Mouse (Mus musculus) heart, postnatal 0 days (tissue): ENCODE results near the gene Acox2. TPM values are rescaled to one million over a fixed set of nuclear protein-coding genes. Genes with fewer than 3 reads are reported as not detected.

ENCODE experiments used
- ATAC-seq: fragments of 200-750 bp; cut with Nextera tagmentation; 2 replicates; pipeline ENCODE4 v1.8.0; 2017; ENCODE audit warnings: low read depth, moderate number of reproducible peaks, moderate library complexity; ENCODE audit not compliant: insufficient read depth
- DNase-seq: peaks from one replicate; pipeline ENCODE4 v3.0.0-alpha.2; 2016; ENCODE audit warnings: low spot score
- H3K27ac ChIP-seq: fragments of 300-500 bp; sonication (generic); 2 replicates; pipeline ENCODE4 v1.5.1; 2014; ENCODE audit warnings: low read depth, mild to moderate bottlenecking
- H3K27me3 ChIP-seq: fragments of 300-500 bp; sonication (generic); 2 replicates; pipeline ENCODE4 v1.6.1; 2014; ENCODE audit warnings: low read length, mixed read lengths; ENCODE audit not compliant: control insufficient read depth, insufficient read depth
- H3K36me3 ChIP-seq: fragments of 300-500 bp; sonication (generic); replicated peaks from 2 replicates; pipeline ENCODE4 v1.6.1; 2014; ENCODE audit warnings: low read length, mixed read lengths; ENCODE audit not compliant: control insufficient read depth, insufficient read depth
- H3K4me1 ChIP-seq: fragments of 300-500 bp; sonication (generic); 2 replicates; pipeline ENCODE4 v1.6.1; 2014; ENCODE audit warnings: antibody characterized with exemption; ENCODE audit not compliant: control insufficient read depth, insufficient read depth
- H3K4me2 ChIP-seq: fragments of 300-500 bp; sonication (generic); 2 replicates; pipeline ENCODE4 v1.6.1; 2014; ENCODE audit warnings: low read depth, mild to moderate bottlenecking, low read length, moderate library complexity
- H3K4me3 ChIP-seq: fragments of 300-500 bp; sonication (generic); 2 replicates; pipeline ENCODE4 v1.5.1; 2014; ENCODE audit warnings: low read depth, low read length
- H3K9ac ChIP-seq: fragments of 300-500 bp; sonication (generic); replicated peaks from 2 replicates; pipeline ENCODE4 v1.6.1; 2014; ENCODE audit warnings: low read depth, low read length, mixed read lengths
- H3K9me3 ChIP-seq: fragments of 300-500 bp; sonication (generic); replicated peaks from 2 replicates; pipeline ENCODE4 v1.6.1; 2016; ENCODE audit warnings: low read length; ENCODE audit not compliant: control insufficient read depth
- CTCF ChIP-seq: IDR thresholded peaks from 2 replicates; pipeline ENCODE4 v1.5.1; 2016; ENCODE audit warnings: antibody characterized with exemption, control low read depth, low read depth
- EP300 ChIP-seq: IDR thresholded peaks from 2 replicates; pipeline ENCODE4 v1.6.1; 2016; ENCODE audit warnings: antibody characterized with exemption, low read depth
- whole genome bisulfite sequencing: fragments of 180-500 bp; shearing (Covaris S2); extraction: QIAGEN DNeasy Blood & Tissue Kit; methylation state at CpG from one replicate; pipeline ENCODE4 v1.1.7; 2014; 5-methylcytosine and 5-hydroxymethylcytosine counted together
- polyA plus RNA-seq: library from polyadenylated mRNA; unstranded; fragments of >200 nt; fragmentation: Nextera tagmentation; extraction: Ambion mirVana; gene quantifications from 2 replicates; pipeline ENCODE4 v1.2.1, GENCODE M21; 2015
- total RNA-seq: library from RNA; depleted of rRNA; stranded (reverse); fragments of >200 nt; gene quantifications from 2 replicates; pipeline ENCODE4 v1.2.3, GENCODE M21; 2014; ENCODE audit warnings: low replicate concordance

Gene Acox2
- total and polyA plus RNA-seq, 2 experiments from 2014 or later, result not detected

DNA sequence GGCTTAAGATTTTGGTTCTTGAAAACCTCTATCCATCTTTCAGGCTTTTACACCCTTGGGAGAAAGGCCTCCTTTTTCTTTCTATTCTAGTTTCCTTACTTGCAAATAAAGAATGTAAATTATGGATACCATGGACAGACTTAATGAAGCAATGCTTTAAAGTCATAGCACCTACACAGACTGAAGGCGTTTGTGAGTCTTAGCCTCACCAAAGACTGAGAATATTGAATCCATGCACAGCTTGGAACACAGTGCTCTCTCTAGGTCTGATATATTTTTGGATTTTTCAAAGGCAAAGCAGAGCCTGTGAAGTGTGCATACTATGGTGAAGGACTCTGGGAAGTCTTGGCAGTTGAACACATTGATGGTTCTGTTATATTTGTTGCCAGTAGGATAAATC lies 9.9 kb downstream of the Acox2 start:
- no peaks in the 10 kb centered on the region for H3K4me1 ChIP-seq
- no peak for ATAC-seq
- H3K27ac ChIP-seq, result no peak overlapping the region
- no peaks in the 10 kb centered on the region for H3K36me3 ChIP-seq
- no peak overlapping the region for H3K4me2 ChIP-seq
- no peaks in the 10 kb centered on the region for H3K27me3 ChIP-seq
- no peak for TF ChIP-seq EP300
- TF ChIP-seq CTCF, result no peak
- WGBS, result 79% methylated on average over 1 of the region's 1 CpGs
- H3K9ac ChIP-seq, result no peak overlapping the region
- H3K4me3 ChIP-seq, result no peak overlapping the region
- H3K9me3 ChIP-seq, result no peaks in the 10 kb centered on the region
- no peak for DNase-seq

GRCm38 (mm10) chr14:8246878-8247277 lies 12.3 kb downstream of the Acox2 start:
- 77% methylated on average over 8 of the region's 8 CpGs for WGBS
- no peak overlapping the region for H3K27ac ChIP-seq
- no peaks in the 10 kb centered on the region for H3K36me3 ChIP-seq
- TF ChIP-seq CTCF, result no peak
- no peak for TF ChIP-seq EP300
- H3K27me3 ChIP-seq, result no peaks in the 10 kb centered on the region
- no peak overlapping the region for H3K4me3 ChIP-seq
- no peaks in the 10 kb centered on the region for H3K4me1 ChIP-seq
- no peak overlapping the region for H3K4me2 ChIP-seq
- no peak overlapping the region for H3K9ac ChIP-seq
- ATAC-seq, result no peak
- H3K9me3 ChIP-seq, result no peaks in the 10 kb centered on the region
- no peak for DNase-seq

DNA sequence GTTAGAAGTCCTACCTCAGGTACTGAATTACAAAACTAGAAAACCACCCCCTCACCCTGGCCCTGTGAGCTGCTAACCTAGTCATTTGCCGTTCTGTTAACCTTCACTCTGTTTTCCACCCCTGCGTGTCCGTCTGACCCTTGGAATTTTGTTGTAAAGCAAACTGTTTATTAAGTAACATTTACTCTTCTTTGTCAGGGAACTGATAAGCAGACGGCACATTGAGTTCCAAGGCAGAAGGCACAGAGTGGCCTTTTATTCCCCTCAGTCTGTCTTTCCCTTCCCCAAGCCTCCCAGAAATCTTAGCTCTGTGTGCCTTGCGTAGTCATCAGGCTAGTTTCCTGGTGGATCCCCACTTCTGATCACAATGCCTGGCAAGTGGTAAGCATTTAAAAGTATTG lies 14.9 kb downstream of the Acox2 start:
- Histone ChIP-seq H3K9ac (no peak overlapping the region), H3K27me3 (no peaks in the 10 kb centered on the region), H3K9me3 (no peaks in the 10 kb centered on the region), H3K4me2 (no peak overlapping the region), H3K4me3 (no peak overlapping the region), H3K4me1 (no peaks in the 10 kb centered on the region), H3K27ac (no peak overlapping the region), H3K36me3 (no peaks in the 10 kb centered on the region)
- DNase-seq, result no peak
- WGBS, result 71% methylated on average over 5 of the region's 5 CpGs
- ATAC-seq, result no peak
- TF ChIP-seq CTCF, result no peak
- no peak for TF ChIP-seq EP300

DNA sequence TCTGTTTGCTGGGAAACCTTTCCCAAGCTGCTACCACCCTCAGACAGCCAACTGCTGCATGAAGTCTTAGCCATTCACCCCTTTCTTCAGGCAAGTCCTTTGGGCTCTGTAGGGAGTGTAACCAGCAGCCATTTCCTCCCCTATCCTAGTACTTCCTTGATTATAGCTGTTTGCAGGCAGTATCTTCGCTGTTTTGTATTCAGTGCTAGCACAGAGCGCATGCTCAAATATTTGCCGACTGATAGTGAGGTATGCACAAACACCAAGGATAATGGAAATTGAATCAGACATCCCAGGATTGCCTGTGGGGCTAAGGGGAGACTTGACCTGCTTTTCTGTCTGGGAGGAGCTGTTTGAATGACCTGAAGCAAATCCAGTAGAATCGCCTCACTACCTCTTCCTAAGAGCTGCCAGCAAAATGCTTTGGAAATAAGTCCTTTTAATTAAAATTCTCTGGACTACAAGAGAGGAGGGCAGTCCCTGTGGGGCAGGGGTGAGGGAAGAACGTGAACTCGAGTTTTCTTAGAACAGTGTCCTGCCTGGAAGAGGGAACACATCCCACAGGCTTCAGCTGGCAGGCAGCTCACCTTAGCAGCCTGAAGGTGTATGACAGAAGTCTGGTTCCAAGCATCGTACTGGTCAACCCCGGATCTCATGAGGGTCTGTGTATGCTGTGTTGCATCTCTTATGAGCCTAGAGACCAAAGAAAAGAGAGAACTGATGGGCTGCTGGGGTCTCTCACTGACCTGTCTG lies 15.8 kb downstream of the Acox2 start:
- H3K36me3 ChIP-seq, result no peaks in the 10 kb centered on the region
- H3K27me3 ChIP-seq, result no peaks in the 10 kb centered on the region
- H3K4me1 ChIP-seq, result no peaks in the 10 kb centered on the region
- H3K4me2 ChIP-seq, result no peak overlapping the region
- TF ChIP-seq EP300, result no peak
- H3K9me3 ChIP-seq, result no peaks in the 10 kb centered on the region
- H3K9ac ChIP-seq, result no peak overlapping the region
- DNase-seq, result no peak
- H3K27ac ChIP-seq, result no peak overlapping the region
- WGBS, result 64% methylated on average over 8 of the region's 8 CpGs
- no peak for ATAC-seq
- H3K4me3 ChIP-seq, result no peak overlapping the region

GRCm38 (mm10) chr14:8242388-8242920 lies 16.7 kb downstream of the Acox2 start:
- DNase-seq (peak; percentile 26), ATAC-seq (peak; percentile 66)
- 54% methylated on average over 5 of the region's 5 CpGs for WGBS
- Histone ChIP-seq H3K4me3 (no peak overlapping the region), H3K27me3 (no peaks in the 10 kb centered on the region), H3K9ac (no peak overlapping the region), H3K27ac (no peak overlapping the region), H3K4me1 (no peaks in the 10 kb centered on the region), H3K4me2 (no peak overlapping the region), H3K36me3 (no peaks in the 10 kb centered on the region), H3K9me3 (no peaks in the 10 kb centered on the region)
- TF ChIP-seq CTCF (peak; percentile 56), EP300 (no peak)

- no peak overlapping the region for H3K4me2 ChIP-seq
- H3K4me1 ChIP-seq, result no peaks in the 10 kb centered on the region
- H3K36me3 ChIP-seq, result no peaks in the 10 kb centered on the region
- TF ChIP-seq EP300 (no peak), CTCF (no peak)
- H3K27me3 ChIP-seq, result no peaks in the 10 kb centered on the region
- DNase-seq, result no peak
- no peak for ATAC-seq
- H3K9me3 ChIP-seq, result no peaks in the 10 kb centered on the region
- H3K4me3 ChIP-seq, result no peak overlapping the region
- H3K9ac ChIP-seq, result no peak overlapping the region
- H3K27ac ChIP-seq, result no peak overlapping the region
Observed at GRCm38 (mm10) chr14:8241816-8242215, 17.3 kb downstream of the Acox2 start.
